Mouse (Mus musculus) gastrocnemius, adult 8-10 months (tissue): ENCODE measurements at regions not wholly inside any gene's neighbourhood (a gene's known extent, or its start where the extent isn't known, plus 50 kb on each side); places are given as distances from the start of the nearest gene placed in this dataset.
A peak's percentile ranks its signal among the peaks of the same experiment; 100 is the strongest.

Experiments
- DNase-seq, 2 experiments: peaks; one replicate each; pipeline ENCODE4 v3.0.0; 2022; ENCODE audit warnings: low spot score in 2 of 2

DNA sequence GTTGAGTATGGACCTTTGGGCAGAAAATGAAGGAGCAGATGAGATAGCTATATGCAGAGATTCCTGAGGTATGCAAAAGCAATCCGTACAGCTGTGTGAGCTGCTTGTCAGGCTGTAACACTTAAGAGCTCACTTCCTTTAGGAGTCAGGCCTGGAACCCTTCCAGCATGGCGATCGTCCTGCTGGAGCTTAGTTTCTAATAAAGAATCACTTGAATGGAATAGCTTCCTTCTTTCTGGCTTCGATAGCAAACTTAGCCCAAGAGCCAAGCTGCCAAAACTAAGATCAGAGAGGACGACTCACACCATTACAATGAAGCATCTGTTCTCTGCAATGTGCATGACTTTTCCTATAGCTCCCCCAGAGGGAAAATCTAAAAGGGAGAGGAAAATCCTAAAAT is 253.4 kb upstream of the Amot start:
- DNase-seq = peak; percentile 2 to 3

- DNase-seq = no peak
These were observed 248.4 kb upstream of the Amot start for GRCm38 (mm10) chrX:145753427-145753826.
